ENCODE assay signal across 9 mouse cellular contexts in the genomic region with DNA sequence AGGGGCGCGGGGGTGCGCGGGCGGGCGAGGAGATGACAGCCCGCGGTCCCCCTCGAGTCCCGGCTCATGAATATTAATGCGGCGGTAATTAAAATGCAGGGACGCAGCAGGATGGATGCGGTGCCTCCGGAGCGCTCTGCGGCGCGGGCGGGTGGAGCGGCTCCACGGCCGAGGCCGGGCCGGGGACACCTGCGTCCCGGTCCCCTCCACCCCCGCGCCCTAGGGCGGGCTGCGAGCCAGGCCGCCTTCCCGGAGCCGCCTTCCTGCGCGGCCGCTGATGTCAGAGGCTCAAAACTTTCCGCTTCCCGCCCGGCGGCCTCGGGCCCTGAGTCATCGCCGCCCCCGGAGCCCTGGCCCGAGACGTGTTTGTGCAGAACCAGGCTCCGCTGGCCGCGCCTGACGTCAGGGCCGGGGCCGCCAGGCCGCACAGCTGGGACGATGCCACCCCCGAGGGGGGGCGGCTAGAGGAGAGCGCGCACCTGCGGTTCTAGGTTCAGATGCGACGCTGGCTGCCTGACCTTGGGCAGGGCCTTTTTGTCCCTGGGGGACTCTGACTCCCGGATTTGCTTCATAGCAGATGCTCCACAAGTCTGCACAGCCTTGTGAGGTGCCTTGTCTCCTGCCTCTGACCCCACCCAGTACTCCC.
DNase-seq lines count a peak whose midpoint lies in the region; ATAC-seq and TF ChIP-seq lines count a peak whose summit lies in the region.
"Had no signal": no experiment of that assay in that cellular context is flagged by ENCODE, and none has a peak within 500 bp of the region (broad histone marks: within the 10 kb centered on the region; RNA-seq: fewer than 3 reads in every experiment).

No protein-coding gene starts in this region.

- H3K4me2 ChIP-seq in stomach, embryonic 15.5 days, result peak overlapping the region; percentile 87

- H3K4me1 ChIP-seq in heart, adult 2 months (ENCODE audit: control insufficient read depth, insufficient read depth, low read length), result peaks cover 28% of the 10 kb centered on the region
- H3K4me1 ChIP-seq in stomach, embryonic 15.5 days, result peaks cover 66% of the 10 kb centered on the region

- intact Hi-C loops in heart, adult 2 months (cut with DNase I), result loop anchor here (2.0 to 10.0 kb wide), 4 partner anchors 40 to 117 kb away; partner anchors contain the start of gene Cstad

- no peak for TF ChIP-seq CTCF in heart, adult 2 months (IDR thresholded peaks at IDR 0.05)

- no peaks in the 10 kb centered on the region for H3K36me3 ChIP-seq in heart, adult 2 months (ENCODE audit: control insufficient read depth, insufficient read depth, low read length)
- H3K36me3 ChIP-seq in stomach, embryonic 15.5 days, result no peaks in the 10 kb centered on the region
- H3K36me3 ChIP-seq: G1E had no signal

- under 1% methylated on average over 63 of the region's 63 CpGs for WGBS in heart, adult 2 months
- WGBS in stomach, embryonic 15.5 days, result under 1% methylated on average over 62 of the region's 63 CpGs

- H3K4me3 ChIP-seq in heart, adult 2 months, result peak overlapping the region; percentile 77
- peak overlapping the region; percentile 47 for H3K4me3 ChIP-seq in stomach, embryonic 15.5 days (replicated peaks)

- H3K27me3 ChIP-seq in heart, adult 2 months (ENCODE audit: control insufficient read depth, insufficient read depth, low read length), result no peaks in the 10 kb centered on the region
- H3K27me3 ChIP-seq in stomach, embryonic 15.5 days (replicated peaks), result no peaks in the 10 kb centered on the region

- no peaks in the 10 kb centered on the region for H3K9me3 ChIP-seq in stomach, embryonic 15.5 days
- H3K9me3 ChIP-seq: G1E had no signal

- TF ChIP-seq EP300 in heart, adult 2 months (IDR thresholded peaks at IDR 0.05; ENCODE audit: insufficient read depth, low read depth, low read length), result no peak

- TF ChIP-seq POLR2A in heart, adult 2 months (IDR thresholded peaks at IDR 0.05; ENCODE audit: insufficient read depth, low read depth, low read length), result peak; percentile 24; the same call in 1 of the 2 replicates

- no peaks in the 10 kb centered on the region for H3K79me2 ChIP-seq in heart, adult 2 months (replicated peaks; ENCODE audit: control insufficient read depth, insufficient read depth, low read length)

- H3K27ac ChIP-seq in heart, adult 2 months, result peak overlapping the region; percentile 94
- H3K27ac ChIP-seq in stomach, embryonic 15.5 days, result peak overlapping the region; percentile 94

- peak; percentile 21; the same call in 1 of the 2 replicates for ATAC-seq in monocyte, adult 5-6 weeks (replicated peaks; ENCODE audit: insufficient number of reproducible peaks, low FRiP score, low TSS enrichment, poor library complexity, severe bottlenecking)
- peak; percentile 23 for ATAC-seq in stomach, embryonic 15.5 days (ENCODE audit: insufficient read depth, low FRiP score, low read depth)

- peak; percentile 89 to 94 for DNase-seq in left cerebral cortex, adult 18-20 months (ENCODE audit: low spot score in 2 of 2)
- DNase-seq in left cerebral cortex, adult 11 months (ENCODE audit: low spot score), result no peak
- DNase-seq in embryo, embryonic 9.5 days (ENCODE audit: extremely low spot score), result peak; percentile 72
- DNase-seq in heart, adult 2 months, result peak; percentile 94 to 97
- DNase-seq in kidney, adult 18-20 months, result peak; percentile 93
- peak; percentile 63 for DNase-seq in liver

- H3K9ac ChIP-seq in heart, adult 2 months (ENCODE audit: low read depth, low read length), result peak overlapping the region; percentile 74
- H3K9ac ChIP-seq in stomach, embryonic 15.5 days, result peak overlapping the region; percentile 60
